Mouse (Mus musculus): ENCODE measurements at regions not wholly inside any gene's neighbourhood (a gene's known extent, or its start where the extent isn't known, plus 50 kb on each side); places are given as distances from the start of the nearest gene placed in this dataset.
A peak's percentile ranks its signal among the peaks of the same experiment; 100 is the strongest.

- ATAC-seq (ENCODE audit: insufficient read depth, low FRiP score, low TSS enrichment) (no peak), DNase-seq (ENCODE audit: low spot score) (no peak)
- H3K27ac ChIP-seq (ENCODE audit: low read depth, low read length): no peak overlapping the region
- H3K27me3 ChIP-seq (ENCODE audit: control insufficient read depth, insufficient read depth, low read length): no peaks in the 10 kb centered on the region
- 69% methylated on average over 9 of the region's 9 CpGs for WGBS
- H3K9ac ChIP-seq (ENCODE audit: low read length): no peak overlapping the region
- no peaks in the 10 kb centered on the region for H3K36me3 ChIP-seq (ENCODE audit: control insufficient read depth, insufficient read depth, low read length)
- H3K4me3 ChIP-seq (ENCODE audit: low read depth, low read length): no peak overlapping the region
- H3K9me3 ChIP-seq (ENCODE audit: control insufficient read depth, low read length): no peaks in the 10 kb centered on the region
- H3K4me1 ChIP-seq (ENCODE audit: control insufficient read depth, insufficient read depth, low read length): no peaks in the 10 kb centered on the region
- no peak overlapping the region for H3K4me2 ChIP-seq (ENCODE audit: low read depth)
Measured at GRCm38 (mm10) chr15:87922091-87922490, 378.0 kb downstream of the Fam19a5 start.

- Histone ChIP-seq H3K9me3 (ENCODE audit: control insufficient read depth, low read length) (no peaks in the 10 kb centered on the region), H3K4me1 (ENCODE audit: control insufficient read depth, insufficient read depth, low read length) (no peaks in the 10 kb centered on the region), H3K36me3 (ENCODE audit: control insufficient read depth, insufficient read depth, low read length) (no peaks in the 10 kb centered on the region), H3K9ac (ENCODE audit: low read length) (no peak overlapping the region), H3K27ac (ENCODE audit: low read depth, low read length) (no peak overlapping the region), H3K4me2 (ENCODE audit: low read depth) (no peak overlapping the region), H3K27me3 (ENCODE audit: control insufficient read depth, insufficient read depth, low read length) (no peaks in the 10 kb centered on the region), H3K4me3 (ENCODE audit: low read depth, low read length) (no peak overlapping the region)
- DNase-seq (ENCODE audit: low spot score) (no peak), ATAC-seq (ENCODE audit: insufficient read depth, low FRiP score, low TSS enrichment) (no peak)
- 82% methylated on average over 4 of the region's 4 CpGs for WGBS
Measured at GRCm38 (mm10) chr15:87922781-87923446, 378.8 kb downstream of the Fam19a5 start.

DNA sequence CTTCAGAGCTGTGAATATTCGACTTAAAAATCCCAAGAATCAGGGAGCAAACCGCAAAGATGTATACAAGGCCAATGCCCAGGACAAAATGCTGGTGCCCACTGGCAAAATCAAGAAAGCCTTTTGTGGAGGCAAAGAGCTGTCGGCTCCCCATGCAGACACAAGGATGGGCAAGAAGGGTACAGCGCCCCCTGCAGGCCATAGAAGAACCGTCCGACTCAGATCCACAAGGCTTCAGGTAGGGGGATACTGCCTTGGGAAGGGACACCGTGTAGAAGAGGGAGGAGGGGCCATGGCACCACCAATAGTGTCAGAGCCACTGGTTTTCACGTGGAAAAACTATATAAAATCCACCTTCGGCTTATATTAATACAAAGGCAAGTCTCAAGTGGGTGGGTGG lies 379.8 kb downstream of the Fam19a5 start:
- no peak for DNase-seq (ENCODE audit: low spot score)
- 40% methylated on average over 9 of the region's 9 CpGs for WGBS
- Histone ChIP-seq H3K4me2 (ENCODE audit: low read depth) (no peak overlapping the region), H3K27ac (ENCODE audit: low read depth, low read length) (no peak overlapping the region), H3K4me3 (ENCODE audit: low read depth, low read length) (no peak overlapping the region), H3K9me3 (ENCODE audit: control insufficient read depth, low read length) (no peaks in the 10 kb centered on the region), H3K4me1 (ENCODE audit: control insufficient read depth, insufficient read depth, low read length) (no peaks in the 10 kb centered on the region), H3K36me3 (ENCODE audit: control insufficient read depth, insufficient read depth, low read length) (no peaks in the 10 kb centered on the region), H3K27me3 (ENCODE audit: control insufficient read depth, insufficient read depth, low read length) (no peaks in the 10 kb centered on the region), H3K9ac (ENCODE audit: low read length) (no peak overlapping the region)
- no peak for ATAC-seq (ENCODE audit: insufficient read depth, low FRiP score, low TSS enrichment)

- H3K4me3 ChIP-seq (ENCODE audit: low read depth, low read length): no peak overlapping the region
- H3K9ac ChIP-seq (ENCODE audit: low read length): no peak overlapping the region
- no peak for DNase-seq (ENCODE audit: low spot score)
- H3K4me2 ChIP-seq (ENCODE audit: low read depth): no peak overlapping the region
- no peak for ATAC-seq (ENCODE audit: insufficient read depth, low FRiP score, low TSS enrichment)
- H3K4me1 ChIP-seq (ENCODE audit: control insufficient read depth, insufficient read depth, low read length): no peaks in the 10 kb centered on the region
- no peak overlapping the region for H3K27ac ChIP-seq (ENCODE audit: low read depth, low read length)
- H3K27me3 ChIP-seq (ENCODE audit: control insufficient read depth, insufficient read depth, low read length): no peaks in the 10 kb centered on the region
- H3K9me3 ChIP-seq (ENCODE audit: control insufficient read depth, low read length): no peaks in the 10 kb centered on the region
- H3K36me3 ChIP-seq (ENCODE audit: control insufficient read depth, insufficient read depth, low read length): no peaks in the 10 kb centered on the region
- WGBS: 74% methylated on average over 6 of the region's 6 CpGs
Measured at GRCm38 (mm10) chr15:87936041-87936440, 391.9 kb downstream of the Fam19a5 start.

GRCm38 (mm10) chr15:87940837-87941236 lies 396.7 kb downstream of the Fam19a5 start:
- no peak overlapping the region for H3K27ac ChIP-seq (ENCODE audit: low read depth, low read length)
- DNase-seq (ENCODE audit: low spot score): peak; percentile 47
- ATAC-seq (ENCODE audit: insufficient read depth, low FRiP score, low TSS enrichment): no peak
- WGBS: 62% methylated on average over 3 of the region's 3 CpGs
- no peak overlapping the region for H3K4me3 ChIP-seq (ENCODE audit: low read depth, low read length)
- H3K27me3 ChIP-seq (ENCODE audit: control insufficient read depth, insufficient read depth, low read length): no peaks in the 10 kb centered on the region
- no peak overlapping the region for H3K9ac ChIP-seq (ENCODE audit: low read length)
- no peaks in the 10 kb centered on the region for H3K4me1 ChIP-seq (ENCODE audit: control insufficient read depth, insufficient read depth, low read length)
- no peak overlapping the region for H3K4me2 ChIP-seq (ENCODE audit: low read depth)
- H3K9me3 ChIP-seq (ENCODE audit: control insufficient read depth, low read length): no peaks in the 10 kb centered on the region
- H3K36me3 ChIP-seq (ENCODE audit: control insufficient read depth, insufficient read depth, low read length): no peaks in the 10 kb centered on the region

DNA sequence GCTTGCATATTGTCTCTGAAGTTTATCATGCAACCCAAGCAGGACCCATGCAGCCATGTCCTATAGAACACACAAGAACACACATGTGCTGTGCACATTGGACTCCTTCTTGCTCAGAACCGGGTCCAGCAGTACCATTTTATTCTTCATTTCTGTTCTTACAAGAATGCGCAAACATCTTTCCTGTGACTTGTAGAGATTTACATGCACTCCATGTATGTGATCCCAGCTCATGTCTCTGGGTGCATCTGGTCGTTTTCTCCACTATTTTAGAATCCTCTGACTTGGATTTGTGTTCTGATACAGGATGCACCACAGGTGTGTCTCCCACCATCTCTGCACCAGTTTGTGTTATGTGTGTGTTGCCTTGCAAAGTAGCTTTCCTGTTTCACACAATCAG lies 408.4 kb downstream of the Fam19a5 start:
- Histone ChIP-seq H3K9me3 (ENCODE audit: control insufficient read depth, low read length) (no peaks in the 10 kb centered on the region), H3K27me3 (ENCODE audit: control insufficient read depth, insufficient read depth, low read length) (no peaks in the 10 kb centered on the region), H3K27ac (ENCODE audit: low read depth, low read length) (no peak overlapping the region), H3K4me1 (ENCODE audit: control insufficient read depth, insufficient read depth, low read length) (no peaks in the 10 kb centered on the region), H3K9ac (ENCODE audit: low read length) (no peak overlapping the region), H3K4me2 (ENCODE audit: low read depth) (no peak overlapping the region), H3K36me3 (ENCODE audit: control insufficient read depth, insufficient read depth, low read length) (no peaks in the 10 kb centered on the region), H3K4me3 (ENCODE audit: low read depth, low read length) (no peak overlapping the region)
- DNase-seq (ENCODE audit: low spot score): no peak
- no peak for ATAC-seq (ENCODE audit: insufficient read depth, low FRiP score, low TSS enrichment)
- WGBS: 80% methylated on average over 3 of the region's 3 CpGs

DNA sequence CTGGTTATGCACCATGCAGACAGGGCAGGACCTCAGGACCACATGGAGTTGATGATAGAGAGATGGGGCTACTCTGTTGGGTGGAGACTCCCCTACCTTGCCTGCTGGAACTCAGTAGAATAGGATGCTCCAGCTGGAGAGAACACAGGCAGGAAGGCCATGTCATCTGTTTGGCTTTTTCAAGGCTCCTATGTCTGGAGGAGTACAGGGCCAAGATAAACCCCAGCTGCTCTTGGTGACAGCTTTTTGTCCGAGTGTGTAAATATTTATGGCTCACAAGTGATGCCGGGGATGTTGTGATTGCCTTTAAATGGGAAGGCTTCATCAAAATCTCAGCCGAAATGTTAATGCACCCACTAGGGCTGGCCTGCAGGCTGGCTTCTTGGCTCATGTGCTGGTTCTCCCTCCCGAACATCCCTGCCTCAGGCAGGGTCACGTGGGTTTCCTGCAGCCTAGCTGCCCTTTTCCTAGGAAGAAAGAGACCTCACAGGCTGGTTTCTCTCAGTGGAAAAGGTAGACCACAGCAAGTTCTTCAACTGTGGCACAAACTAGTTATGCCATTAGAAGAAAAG lies 411.7 kb downstream of the Fam19a5 start:
- Histone ChIP-seq H3K36me3 (ENCODE audit: control insufficient read depth, insufficient read depth, low read length) (no peaks in the 10 kb centered on the region), H3K27me3 (ENCODE audit: control insufficient read depth, insufficient read depth, low read length) (no peaks in the 10 kb centered on the region), H3K9me3 (ENCODE audit: control insufficient read depth, low read length) (no peaks in the 10 kb centered on the region), H3K4me2 (ENCODE audit: low read depth) (no peak overlapping the region), H3K9ac (ENCODE audit: low read length) (no peak overlapping the region), H3K4me3 (ENCODE audit: low read depth, low read length) (no peak overlapping the region), H3K27ac (ENCODE audit: low read depth, low read length) (no peak overlapping the region), H3K4me1 (ENCODE audit: control insufficient read depth, insufficient read depth, low read length) (no peaks in the 10 kb centered on the region)
- 80% methylated on average over 5 of the region's 5 CpGs for WGBS
- no peak for ATAC-seq (ENCODE audit: insufficient read depth, low FRiP score, low TSS enrichment)
- no peak for DNase-seq (ENCODE audit: low spot score)

- H3K4me2 ChIP-seq (ENCODE audit: low read depth): no peak overlapping the region
- no peak overlapping the region for H3K9ac ChIP-seq (ENCODE audit: low read length)
- H3K27ac ChIP-seq (ENCODE audit: low read depth, low read length): no peak overlapping the region
- ATAC-seq (ENCODE audit: insufficient read depth, low FRiP score, low TSS enrichment) (no peak), DNase-seq (ENCODE audit: low spot score) (no peak)
- no peaks in the 10 kb centered on the region for H3K36me3 ChIP-seq (ENCODE audit: control insufficient read depth, insufficient read depth, low read length)
- no peaks in the 10 kb centered on the region for H3K9me3 ChIP-seq (ENCODE audit: control insufficient read depth, low read length)
- no peaks in the 10 kb centered on the region for H3K27me3 ChIP-seq (ENCODE audit: control insufficient read depth, insufficient read depth, low read length)
- no peak overlapping the region for H3K4me3 ChIP-seq (ENCODE audit: low read depth, low read length)
- WGBS: 61% methylated on average over 1 of the region's 1 CpGs
- H3K4me1 ChIP-seq (ENCODE audit: control insufficient read depth, insufficient read depth, low read length): no peaks in the 10 kb centered on the region
Measured at GRCm38 (mm10) chr15:87958866-87959265, 414.8 kb downstream of the Fam19a5 start.

GRCm38 (mm10) chr15:87972641-87973040 lies 428.5 kb downstream of the Fam19a5 start:
- ATAC-seq (ENCODE audit: insufficient read depth, low FRiP score, low TSS enrichment) (no peak), DNase-seq (ENCODE audit: low spot score) (no peak)
- 92% methylated on average over 6 of the region's 6 CpGs for WGBS
- Histone ChIP-seq H3K4me3 (ENCODE audit: low read depth, low read length) (no peak overlapping the region), H3K4me1 (ENCODE audit: control insufficient read depth, insufficient read depth, low read length) (no peaks in the 10 kb centered on the region), H3K27ac (ENCODE audit: low read depth, low read length) (no peak overlapping the region), H3K9ac (ENCODE audit: low read length) (no peak overlapping the region), H3K4me2 (ENCODE audit: low read depth) (no peak overlapping the region), H3K27me3 (ENCODE audit: control insufficient read depth, insufficient read depth, low read length) (no peaks in the 10 kb centered on the region), H3K36me3 (ENCODE audit: control insufficient read depth, insufficient read depth, low read length) (no peaks in the 10 kb centered on the region), H3K9me3 (ENCODE audit: control insufficient read depth, low read length) (no peaks in the 10 kb centered on the region)

Measured in neural tube, embryonic 11.5 days (tissue).